Mouse (Mus musculus) layer of hippocampus, adult 11-12 months (tissue): ENCODE measurements around the gene Pdia2.
"Not testable (repeated sequence)": the region's sequence is repeated elsewhere in the genome, so short reads cannot be mapped to it uniquely, and the experiment has no call there.

Experiments
- DNase-seq: peaks from one replicate; pipeline ENCODE4 v3.0.0; 2022; ENCODE audit warnings: low spot score

Pdia2 gene

GRCm38 (mm10) chr17:26200831-26201705 lies 2.2 kb upstream of the Pdia2 start:
- DNase-seq, result no peak

GRCm38 (mm10) chr17:26192481-26193190 lies 6.3 kb downstream of the Pdia2 start:
- no peak for DNase-seq

- not testable (repeated sequence) for DNase-seq
Observed at GRCm38 (mm10) chr17:26191486-26191885, 7.4 kb downstream of the Pdia2 start.

GRCm38 (mm10) chr17:26188091-26188805 lies 10.6 kb downstream of the Pdia2 start:
- DNase-seq, result no peak

GRCm38 (mm10) chr17:26187592-26187991 lies 11.3 kb downstream of the Pdia2 start:
- no peak for DNase-seq

GRCm38 (mm10) chr17:26181179-26181578 lies 17.7 kb downstream of the Pdia2 start:
- no peak for DNase-seq

GRCm38 (mm10) chr17:26178611-26179010 lies 20.3 kb downstream of the Pdia2 start:
- no peak for DNase-seq

- not testable (repeated sequence) for DNase-seq
Observed at GRCm38 (mm10) chr17:26175248-26175647, 23.6 kb downstream of the Pdia2 start.

- DNase-seq, result no peak
Observed at GRCm38 (mm10) chr17:26168039-26168438, 30.8 kb downstream of the Pdia2 start.

GRCm38 (mm10) chr17:26162736-26163135 lies 36.2 kb downstream of the Pdia2 start:
- no peak for DNase-seq

GRCm38 (mm10) chr17:26151886-26152630 lies 46.8 kb downstream of the Pdia2 start:
- DNase-seq, result no peak

- DNase-seq, result no peak
Observed at GRCm38 (mm10) chr17:26149056-26149455, 49.8 kb downstream of the Pdia2 start.
